Mouse (Mus musculus) thymus, postnatal 36 days (tissue): ENCODE results near the gene Cd63.

Experiments used
- DNase-seq, 2 experiments: peaks; one replicate each; pipeline ENCODE4 v3.0.0; 2022; ENCODE audit warnings: mixed read lengths in 2 of 2

The Cd63 gene

GRCm38 (mm10) chr10:128931441-128931840, 30.7 kb downstream of the Cd63 start:
- DNase-seq: no peak

- peak in 1 of 2 experiments; percentile 10 for DNase-seq
These were observed 32.8 kb downstream of the Cd63 start, which contains the start of gene Itga7 for GRCm38 (mm10) chr10:128933574-128933973. Gene Itga7 (plus strand): TSS chr10:128933818.

GRCm38 (mm10) chr10:128933976-128934721, 33.4 kb downstream of the Cd63 start:
- DNase-seq: no peak

GRCm38 (mm10) chr10:128934997-128935787, 34.4 kb downstream of the Cd63 start:
- DNase-seq: no peak

GRCm38 (mm10) chr10:128935826-128936440, 35.1 kb downstream of the Cd63 start:
- no peak for DNase-seq

- DNase-seq: no peak
These were observed 37.1 kb downstream of the Cd63 start for GRCm38 (mm10) chr10:128937756-128938390.

- no peak for DNase-seq
These were observed 37.7 kb downstream of the Cd63 start for GRCm38 (mm10) chr10:128938457-128938856.

- DNase-seq: no peak
These were observed 38.2 kb downstream of the Cd63 start for GRCm38 (mm10) chr10:128938974-128939373.

GRCm38 (mm10) chr10:128940475-128941061, 39.8 kb downstream of the Cd63 start:
- no peak for DNase-seq

GRCm38 (mm10) chr10:128945675-128946074, 44.9 kb downstream of the Cd63 start:
- peak in 1 of 2 experiments; percentile 12 for DNase-seq

GRCm38 (mm10) chr10:128947496-128947895, 46.7 kb downstream of the Cd63 start:
- DNase-seq: no peak

GRCm38 (mm10) chr10:128950208-128950887, 49.6 kb downstream of the Cd63 start:
- no peak for DNase-seq

GRCm38 (mm10) chr10:128958340-128958739, 57.6 kb downstream of the Cd63 start:
- no peak for DNase-seq

GRCm38 (mm10) chr10:128960142-128960541, 59.4 kb downstream of the Cd63 start:
- DNase-seq: no peak

- DNase-seq: peak; percentile 65 to 76
These were observed 60.1 kb downstream of the Cd63 start, which contains the start of gene Mettl7b for GRCm38 (mm10) chr10:128960590-128961584. Gene Mettl7b (minus strand): TSS chr10:128960988.
